Mouse (Mus musculus) limb, embryonic 14.5 days (tissue): ENCODE results near the gene Rdh9. TPM values are rescaled to one million over a fixed set of nuclear protein-coding genes. Genes with fewer than 3 reads are reported as not detected.

Source experiments
- ATAC-seq: fragments of 200-750 bp; cut with Nextera tagmentation; 2 replicates; pipeline ENCODE4 v1.8.0; 2017; ENCODE audit warnings: low read depth, moderate number of reproducible peaks, moderate TSS enrichment; ENCODE audit not compliant: low FRiP score
- DNase-seq: peaks from one replicate; pipeline ENCODE4 v3.0.0-alpha.2; 2015; ENCODE audit warnings: low spot score
- H3K27ac ChIP-seq: fragments of 300-500 bp; sonication (generic); replicated peaks from 2 replicates; pipeline ENCODE4 v1.5.1; 2014; ENCODE audit warnings: low read depth, mild to moderate bottlenecking, low read length, moderate library complexity, mixed read lengths
- H3K27me3 ChIP-seq: fragments of 300-500 bp; sonication (generic); 2 replicates; pipeline ENCODE4 v1.6.1; 2014; ENCODE audit warnings: low read length, mixed read lengths; ENCODE audit not compliant: control insufficient read depth, insufficient read depth
- H3K36me3 ChIP-seq: fragments of 300-500 bp; sonication (generic); 2 replicates; pipeline ENCODE4 v1.6.1; 2014; ENCODE audit warnings: mild to moderate bottlenecking, low read length, moderate library complexity, mixed read lengths; ENCODE audit not compliant: control insufficient read depth, insufficient read depth
- H3K4me1 ChIP-seq: fragments of 300-500 bp; sonication (generic); 2 replicates; pipeline ENCODE4 v1.6.1; 2014; ENCODE audit warnings: antibody characterized with exemption, low read length, mixed read lengths; ENCODE audit not compliant: control insufficient read depth, insufficient read depth
- H3K4me2 ChIP-seq: fragments of 300-500 bp; sonication (generic); replicated peaks from 2 replicates; pipeline ENCODE4 v1.6.1; 2014; ENCODE audit warnings: low read depth, mild to moderate bottlenecking, low read length, moderate library complexity; ENCODE audit not compliant: severe bottlenecking
- H3K4me3 ChIP-seq: fragments of 300-500 bp; sonication (generic); replicated peaks from 2 replicates; pipeline ENCODE4 v1.5.1; 2014; ENCODE audit warnings: low read length
- H3K9ac ChIP-seq: fragments of 300-500 bp; sonication (generic); 2 replicates; pipeline ENCODE4 v1.6.1; 2014; ENCODE audit warnings: mild to moderate bottlenecking, low read depth, low read length, moderate library complexity; ENCODE audit not compliant: severe bottlenecking
- H3K9me3 ChIP-seq: fragments of 300-500 bp; sonication (generic); 2 replicates; pipeline ENCODE4 v1.6.1; 2016; ENCODE audit warnings: low read length; ENCODE audit not compliant: control insufficient read depth
- POLR2A ChIP-seq: fragments of 200-500 bp; IDR thresholded peaks from 2 replicates; pipeline ENCODE4 v1.8.0; 2012; ENCODE audit warnings: inconsistent platforms, mild to moderate bottlenecking, moderate library complexity, borderline replicate concordance; ENCODE audit not compliant: insufficient read depth, insufficient read length; ENCODE audit errors: extremely low read depth
- WGBS: fragments of 180-500 bp; shearing (Covaris S2); extraction: QIAGEN DNeasy Blood & Tissue Kit; methylation state at CpG from one replicate; pipeline ENCODE4 v1.1.7; 2014; 5-methylcytosine and 5-hydroxymethylcytosine counted together
- polyA plus RNA-seq, 2 experiments: library from polyadenylated mRNA; depleted of rRNA in 1 of 2; stranded (reverse) in 1 of 2; unstranded in 1 of 2; fragments of >200 nt; fragmentation: Nextera tagmentation in 1 of 2; extraction: Ambion mirVana in 1 of 2; gene quantifications; 2 replicates each; pipeline versions ENCODE4 v1.2.1 to v1.2.3; 2012 to 2014

The Rdh9 gene
- 0.26 and 0.33 TPM in 2 replicates for polyA plus RNA-seq (2012; rRNA removed)
- polyA plus RNA-seq (2014; fragmentation: Nextera tagmentation; extraction: Ambion mirVana): 0.30 TPM in 1 of 2 replicates, not detected in the other

- no peak for DNase-seq
- H3K4me1 ChIP-seq: no peaks in the 10 kb centered on the region
- WGBS: 84% methylated on average over 2 of the region's 2 CpGs
These were observed at the start of gene Rdh9 for GRCm38 (mm10) chr10:127776011-127776410. Gene Rdh9 (plus strand): TSS chr10:127776386.

GRCm38 (mm10) chr10:127728437-127728836, 47.7 kb upstream of the Rdh9 start:
- WGBS: 75% methylated on average over 8 of the region's 8 CpGs

More at GRCm38 (mm10) chr10:127776011-127776410, at the start of gene Rdh9:
- no peak within 1 kb of the TSS for H3K4me2 ChIP-seq
- ATAC-seq: no peak
- no peak within 1 kb of the TSS for H3K27ac ChIP-seq
- H3K4me3 ChIP-seq: no peak within 1 kb of the TSS
- H3K9me3 ChIP-seq: no peaks in the 10 kb centered on the region
- no peak for TF ChIP-seq POLR2A
- no peaks in the 10 kb centered on the region for H3K27me3 ChIP-seq
- H3K36me3 ChIP-seq: no peaks in the 10 kb centered on the region
- H3K9ac ChIP-seq: no peak within 1 kb of the TSS

GRCm38 (mm10) chr10:127730285-127730932, 45.8 kb upstream of the Rdh9 start:
- no peaks in the 10 kb centered on the region for H3K4me1 ChIP-seq
- H3K4me3 ChIP-seq: no peak overlapping the region
- no peak for TF ChIP-seq POLR2A
- no peak overlapping the region for H3K27ac ChIP-seq
- no peaks in the 10 kb centered on the region for H3K27me3 ChIP-seq
- H3K9ac ChIP-seq: no peak overlapping the region
- H3K9me3 ChIP-seq: no peaks in the 10 kb centered on the region
- DNase-seq (no peak), ATAC-seq (no peak)
- H3K4me2 ChIP-seq: no peak overlapping the region
- H3K36me3 ChIP-seq: no peaks in the 10 kb centered on the region
- 61% methylated on average over 11 of the region's 11 CpGs for WGBS

More at GRCm38 (mm10) chr10:127728437-127728836, 47.7 kb upstream of the Rdh9 start:
- H3K27me3 ChIP-seq: no peaks in the 10 kb centered on the region
- H3K27ac ChIP-seq: no peak overlapping the region
- H3K4me1 ChIP-seq: no peaks in the 10 kb centered on the region
- H3K9me3 ChIP-seq: no peaks in the 10 kb centered on the region
- TF ChIP-seq POLR2A: no peak
- H3K36me3 ChIP-seq: no peaks in the 10 kb centered on the region
- H3K4me2 ChIP-seq: no peak overlapping the region
- DNase-seq (no peak), ATAC-seq (no peak)
- no peak overlapping the region for H3K4me3 ChIP-seq
- no peak overlapping the region for H3K9ac ChIP-seq

GRCm38 (mm10) chr10:127730933-127731310, 45.3 kb upstream of the Rdh9 start:
- 43% methylated on average over 9 of the region's 9 CpGs for WGBS
- ATAC-seq (no peak), DNase-seq (no peak)
- Histone ChIP-seq H3K9me3 (no peaks in the 10 kb centered on the region), H3K36me3 (no peaks in the 10 kb centered on the region), H3K4me2 (no peak overlapping the region), H3K9ac (no peak overlapping the region), H3K27me3 (no peaks in the 10 kb centered on the region), H3K4me3 (no peak overlapping the region), H3K27ac (no peak overlapping the region), H3K4me1 (no peaks in the 10 kb centered on the region)
- no peak for TF ChIP-seq POLR2A

- 20% methylated on average over 5 of the region's 5 CpGs for WGBS
- Histone ChIP-seq H3K27ac (no peak overlapping the region), H3K27me3 (no peaks in the 10 kb centered on the region), H3K9me3 (no peaks in the 10 kb centered on the region), H3K4me2 (no peak overlapping the region), H3K4me1 (no peaks in the 10 kb centered on the region), H3K4me3 (no peak overlapping the region), H3K36me3 (no peaks in the 10 kb centered on the region), H3K9ac (no peak overlapping the region)
- no peak for TF ChIP-seq POLR2A
- ATAC-seq (no peak), DNase-seq (no peak)
These were observed 44.8 kb upstream of the Rdh9 start for GRCm38 (mm10) chr10:127731397-127731796.
